Mouse (Mus musculus) liver, embryonic 18 days (tissue): Measurements from ENCODE around the gene Adcy9. TPM values are rescaled to one million over a fixed set of nuclear protein-coding genes. Genes with fewer than 3 reads are reported as not detected.

ENCODE experiments used
- polyA plus RNA-seq: library from polyadenylated mRNA; depleted of rRNA; stranded (reverse); fragments of >200 nt; gene quantifications from 2 replicates; pipeline ENCODE4 v1.2.3, GENCODE M21; 2012; rRNA removed

Gene Adcy9
- polyA plus RNA-seq = 0.87 and 1.1 TPM in 2 replicates

DNA sequence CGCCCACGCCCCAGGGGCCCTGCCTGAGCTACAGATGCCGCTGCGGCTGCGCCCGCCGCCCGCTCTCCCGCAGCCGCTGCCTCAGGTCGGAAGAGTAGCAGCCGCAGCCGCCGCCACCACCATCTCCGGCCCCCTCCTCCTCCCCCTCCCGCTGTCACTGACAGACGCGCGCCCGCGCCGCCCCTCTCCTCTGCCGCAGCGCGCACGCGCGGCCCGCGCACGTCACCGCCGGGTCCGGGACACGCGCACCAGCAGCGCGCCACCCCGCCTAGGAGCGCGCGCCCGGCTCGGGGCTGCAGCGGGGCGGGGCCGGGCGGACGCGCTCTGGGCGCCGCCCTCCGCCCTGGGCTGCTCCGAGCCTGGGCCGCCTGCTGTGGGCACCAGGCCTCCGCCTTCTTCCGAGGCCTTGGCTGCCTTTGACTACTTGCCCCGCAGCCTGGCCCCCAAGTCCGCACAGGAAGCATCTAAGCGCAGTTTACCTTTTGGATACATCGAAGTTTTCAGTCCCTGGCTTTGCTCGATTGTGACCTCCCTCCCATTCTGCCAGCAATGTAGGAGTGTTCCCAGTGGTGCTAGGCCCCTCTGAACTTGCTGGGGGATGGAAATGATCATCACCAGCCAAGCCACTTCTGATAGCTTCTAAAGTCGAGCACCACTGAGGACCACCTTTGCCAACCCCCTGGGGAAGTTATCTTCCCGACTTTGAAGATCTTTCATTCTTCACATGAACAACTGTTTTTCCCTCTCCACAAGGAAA is at the start of gene Adcy9:
Adcy9 (minus strand) TSS at position 201 of the 757 bp plus-strand sequence.

Other genes with a start within 250 kb of the Adcy9 start
- 3.2 and 3.5 TPM in 2 replicates for gene Crebbp, start 206.5 kb downstream of the Adcy9 start, polyA plus RNA-seq
- gene Srl, start 121.3 kb upstream of the Adcy9 start, polyA plus RNA-seq = 0.95 and 1.4 TPM in 2 replicates
- 4.6 and 5.9 TPM in 2 replicates for gene Tfap4, start 139.4 kb upstream of the Adcy9 start, polyA plus RNA-seq
- 2.6 and 3.2 TPM in 2 replicates for gene Glis2, start 174.2 kb upstream of the Adcy9 start, polyA plus RNA-seq
- 45.0 and 46.2 TPM in 2 replicates for gene Pam16, start 204.5 kb upstream of the Adcy9 start, polyA plus RNA-seq
- gene Vasn, start 219.4 kb upstream of the Adcy9 start, polyA plus RNA-seq = 3.3 and 3.4 TPM in 2 replicates
- gene Dnaja3, start 219.5 kb upstream of the Adcy9 start, polyA plus RNA-seq = 27.3 and 29.4 TPM in 2 replicates